Mouse (Mus musculus): ENCODE results near the gene Mgat3.

DNA sequence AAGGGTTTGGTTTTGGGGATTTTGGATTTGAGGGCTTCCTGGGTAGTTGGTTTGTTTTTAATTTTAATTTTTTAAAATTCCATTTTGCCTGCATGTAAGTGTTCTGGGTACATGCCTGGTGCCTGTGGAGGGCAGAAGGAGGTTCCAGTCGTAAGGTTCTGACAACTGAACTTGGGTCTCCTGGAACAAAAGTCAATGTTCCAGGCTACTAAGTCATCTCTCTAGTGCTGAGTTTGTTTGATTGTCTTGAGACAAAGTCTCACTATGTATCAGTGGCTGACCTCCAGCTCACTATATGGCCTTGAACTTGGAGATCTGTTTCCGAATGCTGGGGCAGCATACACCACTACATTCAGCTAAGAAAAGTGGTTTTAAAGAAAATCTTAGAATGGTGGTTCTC lies 38.0 kb upstream of the Mgat3 start:
- TF ChIP-seq CTCF (IDR thresholded peaks at IDR 0.05; ENCODE audit: borderline replicate concordance, extremely low read depth, insufficient read depth, insufficient read length): no peak
- TF ChIP-seq POLR2A (IDR thresholded peaks at IDR 0.05; ENCODE audit: borderline replicate concordance, extremely low read depth, insufficient read depth, insufficient read length, poor library complexity, severe bottlenecking): no peak
